Mouse (Mus musculus) layer of hippocampus, adult 18-20 months (tissue): ENCODE measurements around the gene Ttc39b. TPM values are rescaled to one million over a fixed set of nuclear protein-coding genes. Genes with fewer than 3 reads are reported as not detected.

Experiments used
- DNase-seq, 2 experiments: peaks; one replicate each; pipeline ENCODE4 v3.0.0; 2022; ENCODE audit warnings: low spot score in 2 of 2
- long read RNA-seq: library from polyadenylated mRNA; stranded (forward); transcript quantifications from one replicate; pipeline ENCODE4 v2.0.0, GENCODE M21; 2021
- total RNA-seq, 2 experiments: library from RNA; stranded (reverse); gene quantifications; 2 replicates each; pipeline ENCODE4 v1.2.3; 2021

Gene Ttc39b
- total RNA-seq, result 10 to 100 TPM; 34.1 to 36.4 TPM
- long read RNA-seq, full-length matches to known transcripts, result 2 of 10 reads
- long read RNA-seq, partial matches to known transcripts, result 0 of 10 reads
- long read RNA-seq, other reads (novel, unspliced or antisense), result 8 of 10 reads

DNA sequence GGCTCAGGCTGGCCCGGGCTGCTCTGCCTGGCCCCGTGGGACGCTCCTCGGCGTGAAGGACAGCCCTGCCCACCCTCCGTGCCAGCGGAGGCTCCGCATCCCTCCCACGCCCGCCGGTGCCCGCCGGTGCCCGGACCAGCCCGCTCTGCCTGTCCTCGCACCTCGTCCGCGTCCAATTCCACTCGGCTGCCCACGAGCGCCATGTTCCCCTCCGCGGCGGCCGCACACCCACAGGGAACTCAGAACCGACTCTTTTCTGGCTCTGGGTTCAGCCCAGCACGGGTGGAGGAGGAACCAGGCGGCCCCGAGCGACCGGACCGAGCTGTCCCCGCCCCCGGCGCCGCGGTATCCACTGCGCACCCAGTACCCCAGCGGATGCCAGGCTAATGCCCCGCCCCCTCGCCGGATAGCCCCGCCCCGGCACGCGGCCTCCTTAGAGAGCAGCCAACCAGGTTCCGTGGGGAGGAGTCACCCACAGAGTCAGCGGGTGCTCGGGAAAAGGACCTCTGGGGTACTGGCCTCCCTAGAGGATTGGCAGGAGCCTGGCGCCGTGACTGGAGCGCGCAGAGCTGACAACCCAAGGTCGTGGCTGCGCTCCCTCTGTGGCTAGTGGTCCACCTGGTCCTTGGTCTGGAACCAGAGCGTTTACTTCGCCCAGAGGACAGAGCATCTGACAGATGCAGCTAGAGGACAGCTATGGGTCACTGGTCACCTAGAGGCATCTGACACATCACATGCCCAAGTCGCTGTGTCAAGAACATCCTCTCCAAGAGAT lies at the start of gene Ttc39b:
Gene Ttc39b, minus strand, starts transcription at position 346 of the 775 bp plus-strand sequence.
- peak; percentile 95 to 97 for DNase-seq

DNA sequence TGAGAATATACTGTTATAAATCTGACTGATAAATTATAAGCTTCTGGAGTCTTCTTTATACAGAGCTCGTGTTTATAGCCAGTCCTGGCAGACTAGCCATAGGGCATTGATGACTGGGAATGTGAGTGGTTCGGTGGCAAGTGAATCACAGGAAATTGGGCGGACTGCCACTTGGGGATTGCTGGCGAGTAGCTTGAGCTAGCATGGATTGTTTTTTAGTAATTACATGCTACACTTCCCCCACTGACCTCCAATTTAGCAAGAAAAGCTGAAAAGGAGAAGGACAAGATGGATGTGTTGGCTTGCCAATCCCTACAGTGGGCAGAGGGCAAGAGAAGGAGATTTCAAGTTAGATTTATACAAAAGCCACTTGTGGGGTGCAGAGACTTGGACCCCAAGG lies 49.3 kb upstream of the Ttc39b start:
- no peak for DNase-seq

DNA sequence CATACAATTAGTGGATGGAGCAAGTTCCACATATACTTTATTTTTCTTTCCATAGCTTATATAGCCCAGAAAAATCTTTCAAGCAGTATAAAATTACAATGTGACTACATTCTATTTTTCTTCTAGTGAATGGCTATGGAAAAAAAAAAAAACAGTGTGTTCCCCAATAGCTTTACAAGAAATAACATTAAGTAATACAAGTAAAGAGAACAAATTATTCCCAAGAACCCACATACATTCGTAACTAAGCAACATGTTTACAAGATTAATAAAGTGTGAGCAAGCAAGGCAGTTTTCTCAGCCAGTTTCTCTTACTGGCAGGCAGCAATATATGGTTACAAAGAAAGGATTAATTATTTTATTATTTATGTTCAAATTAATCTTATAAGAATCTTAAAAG lies 33.7 kb upstream of the Ttc39b start:
- no peak for DNase-seq

DNA sequence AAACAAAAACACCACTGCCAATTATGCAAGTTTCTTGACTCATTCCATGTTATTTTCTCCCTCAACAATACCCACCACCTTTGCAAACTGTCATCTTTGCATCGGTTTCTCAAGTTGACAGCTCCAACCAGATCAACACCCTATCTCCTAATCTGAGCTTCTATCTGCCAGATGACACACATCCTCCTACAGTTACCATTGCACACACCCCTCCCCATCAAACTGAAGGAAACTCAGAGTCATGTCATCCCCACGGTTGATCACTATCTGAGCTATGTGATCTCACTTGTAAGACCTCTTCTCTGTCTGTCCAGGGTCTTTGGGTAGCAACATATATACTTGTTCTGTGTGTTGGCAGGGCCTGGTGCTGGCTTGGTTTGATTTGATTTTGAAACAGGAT lies 30.7 kb upstream of the Ttc39b start:
- DNase-seq, result no peak

DNA sequence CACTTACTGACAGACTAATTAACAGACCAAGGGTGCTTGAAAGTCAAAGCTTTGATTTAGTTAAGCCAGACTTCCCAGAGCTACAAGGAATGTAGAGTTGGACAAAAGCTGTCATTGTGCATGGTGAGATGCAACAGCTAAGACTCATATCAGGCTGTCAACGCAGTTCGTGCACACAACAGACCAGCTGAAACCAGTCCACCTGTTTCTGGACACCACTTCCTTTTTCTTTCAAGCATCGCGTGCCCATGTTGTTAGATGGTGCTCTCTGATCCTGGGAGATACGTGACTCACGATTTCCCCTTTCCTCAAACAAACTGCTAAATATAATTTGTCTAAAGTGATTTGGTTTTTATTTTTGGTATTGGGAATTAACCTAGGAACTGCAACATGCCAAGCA lies 29.9 kb upstream of the Ttc39b start:
- no peak for DNase-seq

DNA sequence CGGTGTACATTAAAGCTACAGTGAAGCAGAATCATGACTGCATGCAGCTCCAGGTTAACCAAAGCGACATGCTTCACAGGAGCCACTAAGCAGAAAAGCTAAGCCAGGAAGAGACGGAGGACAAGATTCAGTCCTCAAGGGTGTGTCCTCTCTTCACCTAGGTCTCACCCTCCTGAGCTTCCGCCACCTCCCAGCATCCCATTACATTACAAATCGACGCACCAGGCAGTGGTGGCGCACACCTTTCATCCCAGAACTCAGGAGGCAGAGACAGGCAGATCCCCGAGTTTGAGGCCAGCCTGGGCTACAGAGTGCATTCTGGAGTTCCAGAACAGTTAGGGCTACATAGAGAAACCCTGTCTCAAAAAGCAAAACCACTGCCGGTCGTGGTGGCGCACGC lies 29.2 kb upstream of the Ttc39b start:
- DNase-seq, result no peak

DNA sequence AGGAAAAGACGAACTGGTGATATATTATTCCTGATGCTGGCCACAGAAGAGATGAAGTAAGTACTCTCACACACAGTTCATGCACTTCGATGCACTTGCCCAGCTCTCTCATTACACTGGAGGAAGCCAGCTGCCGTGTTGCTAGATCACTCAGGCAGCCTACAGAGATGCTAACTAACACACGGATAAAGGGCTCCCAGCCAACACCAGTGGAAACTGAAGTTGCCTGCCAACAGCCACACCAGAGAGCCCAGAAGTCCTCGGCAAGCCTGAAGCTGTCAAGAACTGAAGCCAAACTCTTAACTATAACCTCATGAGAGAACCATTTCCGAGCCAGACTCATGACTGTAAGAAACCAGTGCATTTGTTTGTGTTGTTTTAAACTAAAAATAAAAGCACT lies 26.7 kb upstream of the Ttc39b start:
- DNase-seq, result peak; percentile 56 to 60

DNA sequence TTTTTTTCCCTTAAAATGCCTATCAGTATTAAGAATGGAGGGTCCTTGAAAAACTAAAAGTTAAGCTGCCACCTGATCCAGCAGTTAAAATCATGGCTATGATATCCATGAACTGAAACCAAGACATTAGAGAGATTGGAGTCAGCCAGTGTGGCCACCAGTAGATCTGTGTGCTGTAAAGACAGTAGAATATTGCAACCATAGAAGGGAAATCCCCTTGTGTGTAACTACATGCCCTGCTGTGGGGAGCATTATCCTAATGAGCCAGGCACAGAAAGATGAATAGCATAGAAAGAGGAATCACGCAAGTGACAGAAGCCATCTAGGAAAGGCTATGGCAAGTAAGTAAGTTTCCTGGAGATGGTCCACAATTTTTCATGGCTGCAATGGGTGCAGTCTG lies 24.9 kb upstream of the Ttc39b start:
- no peak for DNase-seq

DNA sequence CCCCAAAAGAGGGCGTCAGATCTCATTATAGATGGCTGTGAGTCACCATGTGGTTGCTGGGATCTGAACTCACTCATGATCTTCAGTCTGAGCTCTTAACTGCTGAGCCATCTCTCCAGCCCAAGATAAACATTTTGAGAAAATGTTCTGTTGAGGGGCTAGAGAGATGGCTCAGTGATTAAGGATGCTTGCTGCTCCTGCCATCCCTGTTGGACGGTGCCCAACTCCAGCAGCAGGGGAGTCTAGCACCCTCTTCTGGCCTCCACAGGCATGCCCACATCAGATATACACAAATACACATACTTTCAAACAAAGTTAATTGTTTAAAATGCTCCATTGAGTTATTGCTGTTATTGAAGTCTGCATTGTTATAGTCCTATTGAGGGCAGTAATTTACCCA lies 19.8 kb upstream of the Ttc39b start:
- no peak for DNase-seq

DNA sequence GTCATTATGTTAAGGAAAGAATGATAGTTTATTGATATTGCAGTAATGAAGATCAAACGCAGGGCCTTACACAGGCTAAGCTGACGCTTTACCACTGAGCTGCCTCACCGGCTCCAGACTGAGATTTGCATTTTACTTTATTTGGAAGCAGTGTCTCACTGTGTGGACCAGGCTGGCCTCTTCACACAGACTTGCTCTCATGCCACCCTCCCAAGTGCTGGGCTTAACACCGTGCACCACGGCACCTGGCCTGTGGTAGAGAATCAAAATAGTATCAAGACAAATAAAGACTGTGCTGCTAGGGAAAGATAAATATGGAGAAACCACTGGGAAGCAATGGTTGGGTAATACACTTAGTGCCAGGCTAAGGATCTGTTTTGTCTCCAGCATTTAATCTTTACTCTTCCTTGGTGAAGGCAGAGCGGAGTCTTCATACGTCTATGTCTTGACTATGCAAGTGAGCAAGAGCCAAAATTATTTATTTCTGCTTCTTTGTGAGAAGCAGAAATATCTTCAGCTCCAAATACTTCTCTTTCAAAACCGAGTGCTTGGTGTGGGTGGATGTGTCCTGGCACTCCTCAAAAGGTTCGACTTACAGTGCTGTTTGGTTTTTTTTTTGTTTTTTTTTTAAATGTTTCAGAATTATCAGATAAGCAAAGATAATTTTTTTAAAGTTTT lies 19.2 kb upstream of the Ttc39b start:
- no peak for DNase-seq

DNA sequence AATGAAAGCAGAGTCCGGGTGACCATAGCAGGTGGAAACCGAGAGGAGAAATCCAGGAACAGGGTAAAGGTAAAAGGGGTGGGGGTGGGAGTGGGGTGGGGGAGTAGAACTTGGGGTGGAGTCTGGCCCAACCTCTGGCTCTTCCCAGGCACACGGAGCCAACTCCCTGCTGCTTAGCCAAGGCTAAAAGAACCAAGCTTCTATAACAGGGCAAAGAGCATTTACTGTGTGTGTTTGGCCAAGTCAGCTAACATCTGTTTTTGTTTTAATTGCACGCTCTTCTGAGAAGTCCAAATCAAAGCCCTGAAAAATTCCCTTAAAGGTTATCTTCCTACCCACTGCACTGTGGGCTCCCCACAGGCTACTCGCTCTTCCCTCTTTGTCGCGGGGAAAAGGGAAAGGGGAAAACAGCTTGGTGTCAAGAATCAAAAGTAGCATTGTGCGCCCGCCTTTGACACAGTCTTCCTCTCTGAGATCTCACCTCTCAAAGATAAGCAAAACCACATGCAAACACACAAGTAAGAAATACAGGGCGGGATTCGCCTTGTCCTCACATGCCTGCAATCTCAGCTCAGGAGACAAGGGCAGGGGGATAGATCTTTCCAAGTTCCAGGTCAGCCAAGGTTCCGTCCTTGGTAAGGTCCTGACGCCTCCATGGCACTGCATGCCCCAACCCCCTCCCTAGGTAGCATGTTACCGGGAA lies 18.4 kb upstream of the Ttc39b start:
- DNase-seq, result no peak

DNA sequence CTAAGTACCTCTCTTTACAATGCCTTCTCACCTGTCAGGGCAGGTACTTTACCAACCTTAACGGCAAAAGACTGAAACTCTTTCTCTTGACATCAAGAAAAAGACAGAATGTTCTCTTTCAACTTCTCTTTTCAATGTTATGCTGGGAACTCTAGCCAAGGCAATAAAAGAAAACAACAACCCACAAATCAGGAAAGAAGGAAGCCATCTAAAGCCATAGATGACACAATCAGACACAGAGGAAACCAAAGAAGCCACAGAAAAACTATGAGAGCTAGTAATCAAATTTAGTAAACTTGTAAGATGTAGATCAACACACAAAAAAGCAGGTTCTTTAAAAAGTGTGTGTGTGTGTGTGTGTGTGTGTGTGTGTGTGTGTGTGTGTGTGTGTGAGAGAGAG lies 15.3 kb upstream of the Ttc39b start:
- DNase-seq, result no peak

DNA sequence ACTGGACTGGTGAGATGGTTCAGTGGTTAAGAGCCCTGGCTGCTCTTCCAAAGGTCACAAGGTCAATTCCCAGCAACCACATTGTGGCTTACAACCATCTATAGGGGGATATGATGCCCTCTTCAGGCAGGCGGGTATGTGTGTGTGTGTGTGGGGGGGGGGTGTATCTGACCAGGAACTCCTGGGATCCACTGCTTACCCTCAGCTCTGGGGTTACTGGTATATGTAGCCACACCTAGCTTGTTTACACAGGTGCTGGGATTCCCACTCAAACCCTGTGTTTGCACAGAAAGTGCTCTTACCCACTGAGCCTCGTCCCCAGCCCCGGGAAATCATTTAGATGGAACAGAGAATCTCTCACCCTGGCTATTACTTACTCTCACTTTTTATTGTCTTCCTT lies 13.7 kb upstream of the Ttc39b start:
- DNase-seq, result no peak

DNA sequence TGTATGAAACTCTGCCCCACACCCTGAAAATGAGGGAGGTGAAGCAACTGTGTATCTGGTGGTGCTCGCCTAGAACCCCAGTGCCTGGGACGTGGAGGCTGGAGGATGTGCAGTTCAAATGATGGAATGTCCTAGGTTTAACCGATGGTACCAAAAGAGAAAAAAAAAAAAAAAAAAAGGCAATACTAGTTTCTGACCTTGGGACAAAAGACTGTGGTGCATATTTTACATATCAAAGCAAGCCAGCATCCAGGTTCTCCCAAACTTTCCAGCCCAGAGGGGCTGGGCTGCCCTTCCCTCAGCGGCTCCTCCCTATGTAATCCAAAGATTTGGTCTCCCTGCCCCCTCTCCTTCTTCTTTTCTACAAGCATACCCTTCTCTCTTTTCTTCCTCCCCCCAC lies 6.3 kb upstream of the Ttc39b start:
- DNase-seq, result no peak

DNA sequence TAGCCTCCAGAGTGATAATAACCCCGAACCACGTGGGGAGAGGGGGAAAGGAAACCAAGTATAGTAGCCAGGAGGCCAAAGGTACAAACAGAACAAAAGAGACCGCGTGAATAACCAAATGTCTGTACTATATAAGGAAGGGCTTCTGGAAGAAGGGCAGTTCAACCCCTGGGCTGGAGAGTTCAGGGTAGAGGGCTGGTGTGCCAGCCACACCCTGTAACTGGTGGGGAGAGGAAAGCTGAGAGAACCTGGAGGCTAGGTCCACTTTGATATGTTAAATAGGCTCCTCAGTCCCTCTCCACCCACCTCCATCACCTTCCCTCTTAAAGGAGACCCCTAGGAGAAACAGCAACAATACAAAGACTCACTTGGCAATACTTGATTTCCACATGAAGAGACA lies 5.6 kb upstream of the Ttc39b start:
- DNase-seq, result no peak

DNA sequence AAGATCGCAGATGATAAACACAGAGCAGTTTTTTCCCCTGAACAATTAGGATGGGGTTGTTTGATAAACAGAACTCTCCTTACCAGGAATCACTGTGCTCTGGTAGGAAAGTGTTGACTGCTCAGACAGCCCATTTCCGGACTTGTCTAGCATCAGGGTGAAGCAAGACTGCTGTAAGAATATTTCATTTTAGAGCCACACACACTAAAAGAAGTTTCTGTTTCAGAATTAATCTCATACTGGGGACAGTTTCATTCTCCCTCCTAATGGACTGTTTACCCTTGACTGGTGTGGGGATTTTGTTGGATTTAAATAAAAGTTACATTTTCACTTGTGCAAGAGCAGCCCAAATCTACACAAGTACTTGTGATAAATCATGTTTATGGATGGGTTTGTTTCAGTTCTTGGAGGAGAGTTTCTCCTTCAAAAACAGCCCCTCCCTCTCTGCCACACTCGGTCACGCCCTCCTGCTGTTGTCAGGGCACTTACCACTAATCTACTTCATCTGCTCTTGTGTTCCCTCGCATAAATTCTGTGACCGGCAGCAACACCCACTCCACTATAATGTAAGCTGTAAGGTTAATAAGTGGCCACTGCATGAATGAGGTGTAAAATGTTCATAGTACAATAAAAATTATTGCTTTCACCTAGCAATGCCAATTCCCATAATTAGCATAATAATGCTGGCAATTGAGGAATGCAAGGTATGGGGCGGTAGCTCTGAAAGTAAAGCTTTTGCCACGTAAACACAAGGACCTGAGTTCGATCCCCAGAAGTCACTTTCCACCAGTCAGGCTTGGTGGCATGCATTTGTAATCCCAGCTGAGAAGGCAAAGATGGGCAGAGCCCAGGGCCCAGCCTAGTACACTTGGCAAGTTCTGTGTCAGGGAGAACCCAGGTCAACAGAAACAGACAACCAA lies 4.2 kb upstream of the Ttc39b start:
- no peak for DNase-seq

DNA sequence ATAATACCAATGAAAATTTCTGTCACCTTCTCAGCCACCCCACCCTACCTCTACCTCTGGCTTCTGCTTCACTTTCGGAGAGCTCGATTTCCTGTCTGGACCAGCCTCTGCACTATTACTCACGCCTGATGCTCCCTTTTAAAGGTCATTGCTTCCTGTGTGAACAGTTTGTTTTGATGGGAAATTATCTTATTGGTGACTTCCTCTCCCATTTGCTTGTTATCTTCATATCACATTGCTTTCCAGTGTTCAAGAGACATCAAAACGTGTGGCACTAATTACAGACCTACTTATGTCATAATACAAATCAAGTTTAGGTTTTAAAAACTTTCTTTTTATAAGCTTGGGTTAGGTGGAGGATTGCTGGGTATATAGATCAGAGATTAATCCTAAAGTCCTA lies 3.5 kb upstream of the Ttc39b start:
- no peak for DNase-seq

DNA sequence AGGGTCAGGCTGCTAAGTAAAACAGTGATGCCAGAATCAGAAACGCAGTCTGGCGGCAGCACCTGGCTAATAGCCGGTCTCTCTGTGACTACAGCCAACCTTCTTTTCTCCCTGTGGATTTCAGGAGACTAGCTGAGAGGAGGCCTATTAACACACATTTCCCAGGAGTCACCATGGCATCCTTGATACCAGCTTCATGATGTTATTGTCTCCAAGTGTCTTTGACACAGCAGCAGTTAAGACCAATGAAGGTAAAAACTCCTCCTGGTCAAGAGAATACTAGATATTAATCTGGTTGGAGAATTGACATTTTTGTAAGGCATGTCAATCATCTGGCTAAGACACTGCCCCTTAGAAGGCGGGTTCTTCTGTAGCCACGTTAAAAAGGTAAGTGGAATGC lies 1.3 kb upstream of the Ttc39b start:
- no peak for DNase-seq

DNA sequence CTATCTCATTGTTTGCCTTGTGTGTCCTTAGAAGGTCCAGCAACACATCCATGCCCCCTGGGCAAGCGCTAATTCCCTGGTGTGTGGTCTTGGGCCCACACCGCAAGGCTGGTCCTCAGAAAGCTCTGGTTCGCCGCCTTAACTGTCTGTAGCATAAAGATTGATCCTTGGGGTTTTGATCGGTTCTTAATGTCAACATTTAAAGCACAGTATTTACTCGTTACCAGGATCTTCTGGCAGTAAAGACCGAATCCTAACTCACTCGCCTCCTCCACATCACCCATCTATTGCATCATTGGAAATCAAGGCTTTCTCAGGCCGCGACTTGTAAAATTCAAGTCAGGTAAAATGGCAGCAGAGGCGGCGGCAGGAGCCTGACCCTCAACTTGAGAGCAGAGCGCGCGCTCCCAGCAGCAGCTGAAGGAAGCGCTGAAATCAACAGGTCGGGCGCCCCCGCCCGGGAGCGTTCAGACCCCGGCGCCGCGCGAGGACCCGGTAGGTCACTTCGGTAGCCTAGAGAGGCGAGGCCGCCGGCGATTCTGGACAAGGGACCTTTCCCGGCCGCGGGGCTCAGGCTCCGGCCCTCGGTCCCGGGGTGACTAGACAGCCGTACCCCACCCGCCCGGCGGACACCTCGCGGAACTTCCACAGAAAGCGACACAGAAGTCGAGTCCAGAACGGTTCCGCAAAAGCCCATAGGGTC lies 703 bp downstream of the Ttc39b start:
- DNase-seq, result peak; percentile 51 to 67

DNA sequence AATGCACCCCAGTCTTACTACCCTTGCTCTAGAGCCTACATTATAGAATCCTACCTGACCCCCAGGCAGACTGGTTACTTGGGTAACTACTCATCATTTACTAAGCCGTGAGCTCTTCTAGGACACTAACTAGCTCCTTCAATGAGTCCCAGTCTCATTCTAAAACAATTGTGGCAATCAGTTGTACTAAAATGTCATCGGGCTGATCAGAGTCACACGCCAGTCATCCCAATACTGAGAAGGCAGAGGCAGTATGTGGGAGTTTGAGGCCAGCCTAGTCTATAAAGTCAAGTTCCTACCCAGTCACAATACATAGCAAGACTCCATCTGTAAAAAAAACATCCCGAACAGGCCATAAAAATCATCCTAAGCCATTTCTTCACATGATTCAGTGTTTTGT lies 4.3 kb downstream of the Ttc39b start:
- DNase-seq, result no peak
